Mouse (Mus musculus) heart, postnatal 0 days (tissue): ENCODE data around the gene Ptk6.

Source experiments
- CTCF ChIP-seq: IDR thresholded peaks from 2 replicates; pipeline ENCODE4 v1.5.1; 2016; ENCODE audit warnings: antibody characterized with exemption, control low read depth, low read depth
- EP300 ChIP-seq: IDR thresholded peaks from 2 replicates; pipeline ENCODE4 v1.6.1; 2016; ENCODE audit warnings: antibody characterized with exemption, low read depth

GRCm38 (mm10) chr2:181191936-181192335 is 10.7 kb downstream of the Ptk6 start:
- no peak for TF ChIP-seq CTCF
- TF ChIP-seq EP300 = no peak
